Mouse (Mus musculus) brain, embryonic 14.5 days (tissue): ENCODE measurements around the gene Zfp354a. TPM values are rescaled to one million over a fixed set of nuclear protein-coding genes. Genes with fewer than 3 reads are reported as not detected.
"Not testable (repeated sequence)": the region's sequence is repeated elsewhere in the genome, so short reads cannot be mapped to it uniquely, and the experiment has no call there.

Experiments
- DNase-seq: peaks from one replicate; pipeline ENCODE4 v3.0.0-alpha.2; 2011; ENCODE audit warnings: low read depth
- CTCF ChIP-seq: fragments of 200-500 bp; IDR thresholded peaks from 2 replicates; pipeline ENCODE4 v1.5.1; 2012; ENCODE audit warnings: inconsistent platforms, mild to moderate bottlenecking, moderate library complexity, borderline replicate concordance; ENCODE audit not compliant: insufficient read depth, insufficient read length; ENCODE audit errors: extremely low read depth
- POLR2A ChIP-seq: fragments of 200-500 bp; IDR thresholded peaks from 2 replicates; pipeline ENCODE4 v1.6.1; 2012; ENCODE audit warnings: mild to moderate bottlenecking, inconsistent platforms, borderline replicate concordance; ENCODE audit not compliant: poor library complexity, insufficient read depth, insufficient read length, severe bottlenecking; ENCODE audit errors: extremely low read depth
- polyA plus RNA-seq: library from polyadenylated mRNA; depleted of rRNA; stranded (reverse); fragments of >200 nt; gene quantifications from 2 replicates; pipeline ENCODE4 v1.2.3, GENCODE M21; 2012; rRNA removed

Zfp354a gene
- 11.4 and 11.6 TPM in 2 replicates for polyA plus RNA-seq

DNA sequence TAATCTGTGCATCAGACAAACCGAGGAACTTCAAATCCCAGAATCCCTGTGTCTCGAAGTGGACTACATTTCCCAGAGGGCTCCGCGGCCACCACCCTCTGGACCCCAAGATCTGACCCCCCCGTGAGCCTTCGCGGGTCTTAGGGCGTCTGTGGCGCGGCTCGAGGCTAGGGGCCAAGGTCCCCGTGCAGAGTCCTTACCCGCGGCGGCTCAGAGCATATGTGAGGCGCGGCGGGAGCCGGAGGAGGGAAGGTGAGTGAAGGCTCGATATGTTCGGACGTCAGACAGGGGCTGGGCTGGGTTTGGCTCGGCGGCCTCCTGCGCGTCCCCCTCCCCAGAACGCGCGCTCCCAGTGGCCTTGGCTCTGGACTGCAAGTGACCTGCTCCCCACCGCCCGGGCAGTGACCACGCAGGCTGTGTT, at the start of gene Zfp354a:
Gene Zfp354a, plus strand, starts transcription at position 107 of the 421 bp plus-strand sequence.
- no peak; the same call in 1 of the 2 replicates for TF ChIP-seq POLR2A
- TF ChIP-seq CTCF = peak; percentile 17; the same call in 1 of the 2 replicates
- peak; percentile 94 for DNase-seq

DNA sequence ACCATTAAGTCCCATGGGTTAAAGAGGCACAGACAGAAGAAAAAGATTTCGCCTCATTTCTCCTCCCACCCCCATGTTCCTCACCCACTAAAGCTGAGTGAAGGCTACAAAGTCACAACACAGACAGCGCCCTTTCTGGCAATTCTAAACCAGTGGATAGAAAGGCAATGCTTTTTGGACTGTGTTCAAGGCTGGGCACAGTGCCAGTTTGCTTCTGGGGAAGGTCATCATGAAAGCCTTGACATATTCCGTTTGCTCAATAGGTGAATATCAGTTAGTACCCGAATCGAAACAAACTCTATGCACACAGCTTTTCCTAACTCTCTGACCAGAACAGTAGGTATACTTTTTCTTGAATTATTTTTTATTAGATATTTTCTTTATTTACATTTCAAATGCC, 47.2 kb upstream of the Zfp354a start:
- TF ChIP-seq CTCF (no peak), POLR2A (no peak)
- peak; percentile 7 for DNase-seq

DNA sequence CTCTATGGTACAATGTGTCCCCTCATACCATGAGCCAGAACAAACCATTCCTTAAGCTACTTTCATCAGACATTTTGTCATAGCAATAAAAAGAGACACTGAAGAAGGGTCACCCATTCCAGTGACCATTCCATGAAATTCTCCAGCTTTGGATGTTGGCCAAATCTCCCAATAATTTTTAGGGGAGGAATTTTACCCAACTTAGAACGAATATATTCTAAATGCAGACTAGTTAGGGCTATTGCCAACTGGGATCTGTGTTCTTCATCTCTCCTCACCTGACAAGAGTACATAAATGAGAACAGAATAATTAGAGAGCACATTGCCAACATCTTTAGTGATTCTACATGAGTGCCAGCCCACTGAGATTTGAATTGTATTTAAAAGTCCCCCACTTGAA, 45.1 kb upstream of the Zfp354a start, which contains the start of gene Olfr54:
Gene Olfr54, plus strand, starts transcription at position 301 of the 400 bp plus-strand sequence.
- no peak for DNase-seq
- TF ChIP-seq POLR2A (no peak), CTCF (no peak)

DNA sequence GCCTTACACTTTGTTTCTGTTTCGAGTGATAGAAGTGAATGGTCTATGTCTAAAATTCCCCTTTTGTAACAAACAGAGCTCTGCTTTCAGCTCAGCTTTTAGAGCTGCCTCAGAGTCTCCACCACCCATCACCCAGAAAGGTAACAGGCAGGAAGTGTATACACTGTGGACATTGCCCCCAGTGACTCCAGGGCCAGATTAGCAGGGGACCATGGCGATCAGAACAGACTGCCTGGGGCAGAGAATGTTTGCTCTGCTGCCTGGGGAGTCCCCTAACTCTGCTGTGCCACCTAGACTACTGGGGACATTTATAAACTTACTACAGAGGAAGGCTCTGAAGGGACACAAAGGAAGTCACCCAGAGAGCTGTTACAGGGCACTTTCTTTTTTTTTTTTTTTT, 42.7 kb upstream of the Zfp354a start:
- no peak for TF ChIP-seq CTCF
- TF ChIP-seq POLR2A = no peak
- no peak for DNase-seq

DNA sequence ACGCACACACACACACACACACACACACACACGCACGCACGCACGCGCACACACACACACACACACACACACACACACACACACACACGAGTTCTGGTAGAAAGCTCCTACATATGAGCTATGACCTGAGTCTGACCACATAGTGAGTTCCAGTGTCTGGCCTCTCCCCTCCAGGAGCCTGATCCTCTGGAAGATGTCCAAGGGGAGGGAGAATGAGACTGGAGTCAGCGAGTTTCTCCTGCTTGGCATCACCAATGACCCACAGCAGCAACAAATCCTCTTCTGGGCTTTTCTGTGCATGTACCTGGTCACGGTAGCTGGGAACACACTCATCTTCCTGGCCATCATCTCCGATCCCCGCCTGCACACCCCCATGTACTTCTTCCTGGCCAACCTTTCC, 32.2 kb upstream of the Zfp354a start:
- DNase-seq = not testable (repeated sequence)

DNA sequence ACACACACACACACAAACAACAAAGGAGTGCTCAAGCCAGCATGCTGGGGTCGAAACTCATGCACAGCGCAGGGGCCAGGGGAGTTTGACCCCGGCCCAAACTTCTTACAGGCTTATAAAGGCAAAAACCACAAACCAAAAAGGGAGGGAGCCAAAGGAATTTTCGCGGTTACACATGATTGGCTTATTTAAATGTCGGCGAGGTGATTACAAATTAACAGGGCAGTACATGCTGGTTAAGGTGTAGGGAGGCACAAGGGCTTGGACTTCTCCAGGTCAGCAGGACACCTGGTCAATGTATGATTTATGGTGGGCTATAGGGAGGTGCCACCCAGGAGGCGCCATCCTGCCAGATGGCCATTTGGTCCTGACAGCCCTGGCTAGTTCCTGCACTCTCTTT, 29.7 kb upstream of the Zfp354a start:
- not testable (repeated sequence) for DNase-seq

DNA sequence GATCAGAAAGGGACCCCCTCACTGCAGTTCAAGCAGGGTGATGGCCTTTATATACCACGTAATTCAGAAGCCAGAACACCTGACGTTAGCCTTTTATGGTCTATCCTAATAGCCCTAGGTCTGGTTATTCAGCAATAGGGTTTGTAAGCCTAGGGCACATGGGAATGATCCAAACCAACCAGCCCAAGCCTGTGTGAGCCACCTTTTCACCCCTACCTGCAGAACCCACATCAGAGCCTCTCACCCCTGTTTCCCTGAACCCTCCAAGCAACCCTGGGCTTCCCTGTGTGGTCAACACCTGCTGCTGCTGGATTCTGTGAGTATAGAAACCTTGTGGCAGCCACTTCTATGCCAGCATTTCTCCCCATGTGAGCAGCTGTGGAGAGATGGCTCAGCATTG, 28.8 kb upstream of the Zfp354a start:
- TF ChIP-seq CTCF (no peak), POLR2A (no peak)
- no peak for DNase-seq

DNA sequence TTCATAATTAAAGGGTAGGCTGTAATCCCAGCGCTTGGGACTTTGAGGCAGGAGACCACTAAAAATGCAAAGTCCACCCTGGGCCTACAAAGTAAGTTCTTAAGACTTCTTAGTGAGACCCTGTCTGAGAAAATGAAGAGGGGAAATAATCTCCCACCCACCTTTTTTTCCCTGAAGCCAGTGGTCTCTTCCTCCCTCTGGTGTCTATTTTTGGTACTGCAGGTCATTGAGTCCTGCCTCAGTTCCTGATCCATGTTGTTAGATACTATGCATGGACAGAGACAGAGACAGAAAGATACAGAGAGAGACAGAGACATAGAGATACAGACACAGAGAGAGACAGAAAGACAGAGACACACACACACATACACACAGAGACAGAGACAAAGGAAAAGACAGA, 26.2 kb upstream of the Zfp354a start:
- TF ChIP-seq CTCF (peak; percentile 75; the same call in 1 of the 2 replicates), POLR2A (no peak)
- peak; percentile 56 for DNase-seq

DNA sequence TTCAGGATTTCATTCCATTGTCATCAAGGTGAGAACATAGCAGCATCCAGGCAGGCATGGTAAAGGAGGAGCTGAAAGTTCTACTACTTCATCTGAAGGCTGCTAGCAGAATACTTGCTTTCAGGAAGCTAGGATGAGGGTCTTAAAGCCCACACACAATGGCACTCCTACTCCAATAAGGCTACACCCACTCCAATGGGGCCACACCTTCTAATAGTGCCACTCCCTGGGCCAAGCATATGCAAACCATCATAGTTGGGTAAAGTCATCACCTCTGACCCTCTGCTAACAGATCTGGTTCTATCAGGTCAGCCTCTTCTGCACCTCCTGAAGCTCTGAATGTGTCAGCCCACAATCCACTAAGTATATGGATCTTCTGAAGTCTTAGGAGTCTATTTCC, 24.9 kb upstream of the Zfp354a start:
- not testable (repeated sequence) for DNase-seq

DNA sequence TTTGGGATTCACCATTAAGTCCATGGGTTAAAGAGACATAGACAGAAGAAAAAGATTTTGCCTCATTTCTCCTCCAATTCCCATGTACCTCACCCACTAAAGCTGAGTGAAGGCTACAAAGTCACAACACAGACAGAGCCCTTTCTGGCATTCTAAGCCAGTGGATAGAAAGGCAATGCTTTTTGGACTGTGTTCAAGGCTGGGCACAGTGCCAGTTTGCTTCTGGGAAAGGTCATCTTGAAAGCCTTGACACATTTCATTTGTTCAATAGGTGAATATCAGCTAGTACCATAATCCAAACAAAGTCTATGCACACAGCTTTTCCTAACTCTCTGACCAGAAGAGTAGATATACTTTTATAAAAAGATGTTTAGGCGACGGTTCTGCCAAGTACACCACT, 23.1 kb upstream of the Zfp354a start:
- DNase-seq = peak; percentile 4
- TF ChIP-seq POLR2A (no peak), CTCF (no peak)

DNA sequence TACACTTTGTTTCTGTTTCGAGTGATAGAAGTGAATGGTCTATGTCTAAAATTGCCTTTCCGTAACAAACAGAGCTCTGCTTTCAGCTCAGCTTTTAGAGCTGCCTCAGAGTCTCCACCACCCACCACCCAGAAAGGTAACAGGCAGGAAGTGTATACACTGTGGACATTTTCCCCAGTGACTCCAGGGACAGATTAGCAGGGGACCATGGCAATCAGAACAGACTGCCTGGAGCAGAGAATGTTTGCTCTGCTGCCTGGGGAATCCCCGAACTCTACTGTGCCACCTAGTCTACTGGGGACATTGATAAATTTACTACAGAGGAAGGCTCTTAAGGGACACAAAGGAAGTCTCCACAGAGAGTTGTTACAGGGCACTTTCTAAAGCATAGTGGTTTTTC, 14.3 kb upstream of the Zfp354a start:
- not testable (repeated sequence) for DNase-seq

DNA sequence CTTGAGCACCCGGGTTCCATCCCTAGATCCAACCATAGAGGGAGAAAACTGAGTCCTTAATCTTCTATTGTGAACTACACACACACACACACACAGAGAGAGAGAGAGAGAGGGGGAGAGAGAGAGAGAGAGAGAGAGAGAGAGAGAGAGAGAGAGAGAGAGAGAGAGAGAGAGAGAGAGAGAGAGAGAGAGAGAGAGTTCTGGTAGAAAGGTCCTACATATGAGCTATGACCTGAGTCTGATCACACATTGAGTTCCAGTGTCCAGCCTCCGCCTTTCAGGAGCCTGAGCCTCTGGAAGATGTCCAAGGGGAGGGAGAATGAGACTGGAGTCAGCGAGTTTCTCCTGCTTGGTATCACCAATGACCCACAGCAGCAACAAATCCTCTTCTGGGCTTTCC, 11.2 kb upstream of the Zfp354a start, which contains the start of gene Olfr1375:
Gene Olfr1375, plus strand, starts transcription at position 301 of the 400 bp plus-strand sequence.
- not testable (repeated sequence) for DNase-seq

DNA sequence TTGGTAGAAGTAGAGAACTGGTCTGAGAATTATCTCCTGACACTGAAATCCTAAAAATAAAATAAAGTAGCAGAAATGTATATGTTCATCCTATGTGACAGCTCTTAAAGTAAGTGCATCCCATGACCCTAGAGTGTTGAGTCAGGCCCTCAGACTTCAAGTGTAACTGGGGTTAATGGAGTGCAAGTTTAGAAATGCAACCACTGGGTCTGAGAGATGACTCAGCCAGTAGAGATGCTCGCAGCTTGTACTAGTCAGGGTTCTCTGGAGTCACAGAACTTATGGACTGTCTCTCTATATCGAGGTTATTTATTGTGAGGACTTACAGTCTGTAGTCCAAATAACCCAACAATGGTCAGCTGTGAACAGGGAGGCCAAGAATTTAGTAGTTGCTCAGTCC, 7.4 kb upstream of the Zfp354a start:
- no peak for DNase-seq
- TF ChIP-seq CTCF = no peak
- TF ChIP-seq POLR2A = no peak

DNA sequence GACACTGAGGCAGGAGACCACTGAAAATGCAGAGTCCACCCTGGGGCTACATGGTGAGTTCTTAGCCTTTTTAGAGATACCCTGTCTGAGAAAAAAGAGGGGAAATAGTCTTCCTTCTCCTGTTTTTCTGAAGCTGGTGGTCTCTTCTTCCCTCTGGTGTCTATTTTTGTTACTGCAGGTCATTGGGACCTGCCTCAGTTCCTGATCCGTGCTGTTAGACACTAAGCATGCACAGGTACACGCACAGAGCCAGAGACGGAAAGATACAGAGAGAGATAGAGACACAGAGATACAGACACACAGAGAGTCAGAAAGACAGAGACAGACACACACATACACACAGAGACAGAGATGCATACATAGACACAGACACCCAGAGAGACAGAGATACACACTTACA, 5.8 kb upstream of the Zfp354a start:
- DNase-seq = peak; percentile 14
- TF ChIP-seq CTCF (peak; percentile 47; the same call in 1 of the 2 replicates), POLR2A (no peak)
